Mouse (Mus musculus) thymus, adult 2 months (tissue): ENCODE results near the gene Kcnq5.

Experiments used
- CTCF ChIP-seq: fragments of 200-500 bp; IDR thresholded peaks from 2 replicates; pipeline ENCODE4 v1.5.1; 2012; ENCODE audit warnings: mild to moderate bottlenecking, control low read depth, low read length, moderate library complexity, borderline replicate concordance; ENCODE audit not compliant: control insufficient read depth, poor library complexity, insufficient read depth; ENCODE audit errors: extremely low read depth
- POLR2A ChIP-seq: fragments of 200-500 bp; IDR thresholded peaks from 2 replicates; pipeline ENCODE4 v1.6.1; 2012; ENCODE audit warnings: mild to moderate bottlenecking, low read length, control low read depth, moderate library complexity; ENCODE audit not compliant: control insufficient read depth, poor library complexity, insufficient read depth; ENCODE audit errors: extremely low read depth

- TF ChIP-seq POLR2A, result no peak
- no peak for TF ChIP-seq CTCF
Observed at GRCm38 (mm10) chr1:21604003-21604402, 357.7 kb downstream of the Kcnq5 start.
